Mouse (Mus musculus) midbrain, embryonic 15.5 days (tissue): Measurements from ENCODE around the gene Insl3. TPM values are rescaled to one million over a fixed set of nuclear protein-coding genes. Genes with fewer than 3 reads are reported as not detected.
A peak's percentile ranks its signal among the peaks of the same experiment; 100 is the strongest.
"Not testable (repeated sequence)": the region's sequence is repeated elsewhere in the genome, so short reads cannot be mapped to it uniquely, and the experiment has no call there.

Experiments
- ATAC-seq: fragments of 200-750 bp; cut with Nextera tagmentation; replicated peaks from 2 replicates; pipeline ENCODE4 v1.8.0; 2017; ENCODE audit warnings: moderate TSS enrichment
- H3K27ac ChIP-seq: fragments of 300-500 bp; sonication (generic); 2 replicates; pipeline ENCODE4 v1.5.1; 2015; ENCODE audit warnings: mild to moderate bottlenecking, inconsistent platforms
- H3K27me3 ChIP-seq: fragments of 300-500 bp; sonication (generic); replicated peaks from 2 replicates; pipeline ENCODE4 v1.6.1; 2015; ENCODE audit warnings: inconsistent platforms
- H3K36me3 ChIP-seq: fragments of 300-500 bp; sonication (generic); replicated peaks from 2 replicates; pipeline ENCODE4 v1.6.1; 2015; ENCODE audit warnings: inconsistent platforms
- H3K4me1 ChIP-seq: fragments of 300-500 bp; sonication (generic); 2 replicates; pipeline ENCODE4 v1.6.1; 2015; ENCODE audit warnings: inconsistent platforms
- H3K4me2 ChIP-seq: fragments of 300-500 bp; sonication (generic); 2 replicates; pipeline ENCODE4 v1.6.1; 2015; ENCODE audit warnings: inconsistent platforms, mild to moderate bottlenecking, moderate library complexity
- H3K4me3 ChIP-seq: fragments of 300-500 bp; sonication (generic); 2 replicates; pipeline ENCODE4 v1.5.1; 2015; ENCODE audit warnings: mild to moderate bottlenecking, inconsistent platforms
- H3K9ac ChIP-seq: fragments of 300-500 bp; sonication (generic); 2 replicates; pipeline ENCODE4 v1.6.1; 2015; ENCODE audit warnings: mild to moderate bottlenecking, inconsistent platforms
- H3K9me3 ChIP-seq: fragments of 300-500 bp; sonication (generic); 2 replicates; pipeline ENCODE4 v1.6.1; 2016; ENCODE audit warnings: inconsistent platforms
- WGBS: fragments of 180-500 bp; shearing (Covaris S2); methylation state at CpG from one replicate; pipeline ENCODE4 v1.1.7; 2015; ENCODE audit warnings: mixed read lengths; 5-methylcytosine and 5-hydroxymethylcytosine counted together
- polyA plus RNA-seq: library from polyadenylated mRNA; unstranded; fragments of >200 nt; fragmentation: Nextera tagmentation; extraction: Ambion mirVana; gene quantifications from 2 replicates; pipeline ENCODE4 v1.2.1, GENCODE M21; 2015

Gene Insl3
- polyA plus RNA-seq, 1 experiment from 2014 or later: 0.37 TPM

- no peaks in the 10 kb centered on the region for H3K36me3 ChIP-seq
- peak overlapping the region; percentile 49 for H3K4me2 ChIP-seq
- peak overlapping the region; percentile 29 for H3K4me3 ChIP-seq
- H3K9ac ChIP-seq: no peak overlapping the region
- peaks cover 28% of the 10 kb centered on the region for H3K4me1 ChIP-seq
- no peak for ATAC-seq
- peaks cover 69% of the 10 kb centered on the region for H3K27me3 ChIP-seq
- no peaks in the 10 kb centered on the region for H3K9me3 ChIP-seq
- 15% methylated on average over 16 of the region's 16 CpGs for WGBS
- H3K27ac ChIP-seq: no peak overlapping the region
Measured at GRCm38 (mm10) chr8:71679116-71679515, 9.9 kb upstream of the Insl3 start.

DNA sequence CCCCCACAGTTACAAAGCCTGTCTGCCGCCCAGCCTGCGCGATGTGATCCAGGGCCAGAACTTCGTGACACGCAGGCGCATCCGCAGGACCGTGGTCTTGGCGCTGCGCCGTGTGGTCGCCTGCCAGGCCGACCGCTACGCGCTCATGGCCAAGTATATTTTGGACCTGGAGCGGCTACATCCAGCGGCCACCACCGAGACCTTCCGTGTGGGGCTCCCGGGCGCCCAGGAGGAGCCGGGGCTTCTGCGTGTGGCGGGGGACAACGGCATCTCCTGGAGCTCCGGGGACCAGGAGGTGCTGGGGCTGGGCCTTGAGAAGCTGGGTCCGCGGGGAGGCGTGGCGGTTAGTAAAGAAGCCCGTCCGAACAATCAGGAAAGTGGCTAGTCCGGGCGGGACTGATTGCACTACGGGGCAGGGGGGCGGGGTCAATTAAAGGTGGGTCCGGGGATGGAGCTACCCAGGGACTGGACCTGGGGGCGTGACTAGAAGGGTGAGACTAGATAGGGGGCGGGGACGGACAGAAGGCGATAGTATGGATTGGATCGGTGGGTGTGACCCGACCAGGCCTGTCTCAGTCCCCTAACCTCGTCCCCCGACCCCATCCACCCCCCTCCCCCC lies 9.4 kb upstream of the Insl3 start:
- Histone ChIP-seq H3K4me1 (peaks cover 28% of the 10 kb centered on the region), H3K9me3 (no peaks in the 10 kb centered on the region), H3K27ac (no peak overlapping the region), H3K36me3 (no peaks in the 10 kb centered on the region), H3K4me3 (peak overlapping the region; percentile 29), H3K27me3 (peaks cover 74% of the 10 kb centered on the region), H3K4me2 (peak overlapping the region; percentile 49), H3K9ac (peak overlapping the region; percentile 13; the same call in 1 of the 2 replicates)
- 4% methylated on average over 46 of the region's 46 CpGs for WGBS
- no peak for ATAC-seq

DNA sequence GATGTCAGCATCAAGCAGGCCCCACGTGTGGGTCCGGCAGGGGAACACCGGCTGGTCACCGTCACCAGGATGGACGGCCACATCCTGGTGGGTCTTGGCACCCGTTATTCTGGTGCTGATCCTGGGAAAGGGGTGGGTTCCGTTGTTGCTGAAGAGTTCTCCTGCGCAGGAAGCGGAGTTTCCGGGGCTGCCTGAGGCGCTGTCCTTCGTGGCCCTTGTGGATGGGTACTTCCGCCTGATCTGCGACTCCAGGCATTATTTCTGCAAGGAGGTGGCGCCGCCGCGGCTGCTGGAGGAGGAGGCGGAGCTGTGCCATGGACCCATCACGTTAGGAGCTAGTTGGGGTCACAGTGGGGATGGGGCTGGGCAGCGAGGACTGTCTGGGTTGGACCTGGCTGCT lies 8.5 kb upstream of the Insl3 start:
- Histone ChIP-seq H3K27me3 (peaks cover 82% of the 10 kb centered on the region), H3K36me3 (no peaks in the 10 kb centered on the region), H3K9ac (no peak overlapping the region), H3K27ac (no peak overlapping the region), H3K4me2 (peak overlapping the region; percentile 8; the same call in 1 of the 2 replicates), H3K4me3 (no peak overlapping the region), H3K4me1 (peaks cover 30% of the 10 kb centered on the region), H3K9me3 (no peaks in the 10 kb centered on the region)
- no peak for ATAC-seq
- 6% methylated on average over 21 of the region's 21 CpGs for WGBS

GRCm38 (mm10) chr8:71681369-71681915 lies 7.6 kb upstream of the Insl3 start:
- Histone ChIP-seq H3K36me3 (no peaks in the 10 kb centered on the region), H3K4me3 (no peak overlapping the region), H3K4me1 (peaks cover 32% of the 10 kb centered on the region), H3K27ac (no peak overlapping the region), H3K9ac (no peak overlapping the region), H3K27me3 (peaks cover 92% of the 10 kb centered on the region), H3K9me3 (no peaks in the 10 kb centered on the region), H3K4me2 (no peak overlapping the region)
- ATAC-seq: no peak
- WGBS: 3% methylated on average over 18 of the region's 18 CpGs

GRCm38 (mm10) chr8:71682832-71683231 lies 6.2 kb upstream of the Insl3 start:
- no peak overlapping the region for H3K4me2 ChIP-seq
- no peak overlapping the region for H3K9ac ChIP-seq
- no peak overlapping the region for H3K4me3 ChIP-seq
- WGBS: 49% methylated on average over 12 of the region's 12 CpGs
- no peaks in the 10 kb centered on the region for H3K36me3 ChIP-seq
- ATAC-seq: no peak
- peaks cover 100% of the 10 kb centered on the region for H3K27me3 ChIP-seq
- peaks cover 34% of the 10 kb centered on the region for H3K4me1 ChIP-seq
- H3K9me3 ChIP-seq: no peaks in the 10 kb centered on the region
- no peak overlapping the region for H3K27ac ChIP-seq

- H3K27me3 ChIP-seq: peaks cover 100% of the 10 kb centered on the region
- no peak overlapping the region for H3K27ac ChIP-seq
- H3K9ac ChIP-seq: no peak overlapping the region
- no peak overlapping the region for H3K4me2 ChIP-seq
- ATAC-seq: no peak
- no peaks in the 10 kb centered on the region for H3K9me3 ChIP-seq
- H3K4me3 ChIP-seq: no peak overlapping the region
- H3K4me1 ChIP-seq: peaks cover 28% of the 10 kb centered on the region
- WGBS: 12% methylated on average over 10 of the region's 10 CpGs
- no peaks in the 10 kb centered on the region for H3K36me3 ChIP-seq
Measured at GRCm38 (mm10) chr8:71684701-71685100, 4.3 kb upstream of the Insl3 start.

DNA sequence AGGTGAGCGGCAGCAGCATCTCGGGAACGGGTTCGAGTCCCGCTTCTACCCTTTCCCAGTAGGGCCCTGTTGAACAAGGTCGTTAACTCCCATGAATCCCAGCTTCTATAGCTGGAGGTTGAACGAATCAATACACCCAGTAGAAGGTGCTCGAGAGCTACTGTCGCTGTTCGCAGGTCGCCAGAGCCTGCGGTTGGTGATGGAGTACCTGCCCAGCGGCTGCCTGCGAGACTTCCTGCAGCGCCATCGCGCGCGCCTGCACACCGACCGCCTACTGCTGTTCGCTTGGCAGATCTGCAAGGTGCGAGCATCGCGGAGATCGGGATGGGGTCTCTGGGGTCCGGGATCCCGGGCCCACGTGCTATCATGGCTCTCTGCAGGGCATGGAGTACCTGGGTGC lies 3.4 kb upstream of the Insl3 start:
- H3K4me1 ChIP-seq: peaks cover 23% of the 10 kb centered on the region
- H3K27ac ChIP-seq: peak overlapping the region; percentile 33; the same call in 1 of the 2 replicates
- ATAC-seq: peak; percentile 62
- peaks cover 100% of the 10 kb centered on the region for H3K27me3 ChIP-seq
- H3K9me3 ChIP-seq: no peaks in the 10 kb centered on the region
- peak overlapping the region; percentile 86 for H3K4me2 ChIP-seq
- H3K36me3 ChIP-seq: no peaks in the 10 kb centered on the region
- 2% methylated on average over 29 of the region's 29 CpGs for WGBS
- H3K4me3 ChIP-seq: peak overlapping the region; percentile 46
- peak overlapping the region; percentile 53 for H3K9ac ChIP-seq

- 2% methylated on average over 23 of the region's 23 CpGs for WGBS
- Histone ChIP-seq H3K27ac (no peak overlapping the region), H3K4me2 (peak overlapping the region; percentile 86)
Measured at GRCm38 (mm10) chr8:71686143-71686734, 2.8 kb upstream of the Insl3 start.

GRCm38 (mm10) chr8:71687616-71688015 lies 1.4 kb upstream of the Insl3 start:
- Histone ChIP-seq H3K4me2 (no peak overlapping the region), H3K9me3 (no peaks in the 10 kb centered on the region), H3K4me1 (peaks cover 22% of the 10 kb centered on the region), H3K27ac (no peak overlapping the region), H3K36me3 (no peaks in the 10 kb centered on the region), H3K9ac (no peak overlapping the region), H3K27me3 (peaks cover 100% of the 10 kb centered on the region), H3K4me3 (no peak overlapping the region)
- WGBS: 4% methylated on average over 8 of the region's 8 CpGs
- ATAC-seq: no peak

More at GRCm38 (mm10) chr8:71686143-71686734, 2.8 kb upstream of the Insl3 start:
- H3K9ac ChIP-seq: peak overlapping the region; percentile 53
- H3K4me3 ChIP-seq: peak overlapping the region; percentile 46
- peaks cover 22% of the 10 kb centered on the region for H3K4me1 ChIP-seq
- peaks cover 100% of the 10 kb centered on the region for H3K27me3 ChIP-seq
- ATAC-seq: peak; percentile 71
- no peaks in the 10 kb centered on the region for H3K9me3 ChIP-seq
- H3K36me3 ChIP-seq: no peaks in the 10 kb centered on the region

- H3K9me3 ChIP-seq: no peaks in the 10 kb centered on the region
- H3K4me1 ChIP-seq: peaks cover 7% of the 10 kb centered on the region
- ATAC-seq: no peak
- H3K4me3 ChIP-seq: no peak overlapping the region
- H3K9ac ChIP-seq: no peak overlapping the region
- no peaks in the 10 kb centered on the region for H3K36me3 ChIP-seq
- H3K27me3 ChIP-seq: peaks cover 86% of the 10 kb centered on the region
- no peak overlapping the region for H3K27ac ChIP-seq
- whole genome bisulfite sequencing: 3% methylated on average over 30 of the region's 30 CpGs
- H3K4me2 ChIP-seq: 0 out of 2 replicates have a peak overlapping the region, but pooled peaks have one; percentile 37
Measured at GRCm38 (mm10) chr8:71692509-71692908, 3.5 kb downstream of the Insl3 start.

DNA sequence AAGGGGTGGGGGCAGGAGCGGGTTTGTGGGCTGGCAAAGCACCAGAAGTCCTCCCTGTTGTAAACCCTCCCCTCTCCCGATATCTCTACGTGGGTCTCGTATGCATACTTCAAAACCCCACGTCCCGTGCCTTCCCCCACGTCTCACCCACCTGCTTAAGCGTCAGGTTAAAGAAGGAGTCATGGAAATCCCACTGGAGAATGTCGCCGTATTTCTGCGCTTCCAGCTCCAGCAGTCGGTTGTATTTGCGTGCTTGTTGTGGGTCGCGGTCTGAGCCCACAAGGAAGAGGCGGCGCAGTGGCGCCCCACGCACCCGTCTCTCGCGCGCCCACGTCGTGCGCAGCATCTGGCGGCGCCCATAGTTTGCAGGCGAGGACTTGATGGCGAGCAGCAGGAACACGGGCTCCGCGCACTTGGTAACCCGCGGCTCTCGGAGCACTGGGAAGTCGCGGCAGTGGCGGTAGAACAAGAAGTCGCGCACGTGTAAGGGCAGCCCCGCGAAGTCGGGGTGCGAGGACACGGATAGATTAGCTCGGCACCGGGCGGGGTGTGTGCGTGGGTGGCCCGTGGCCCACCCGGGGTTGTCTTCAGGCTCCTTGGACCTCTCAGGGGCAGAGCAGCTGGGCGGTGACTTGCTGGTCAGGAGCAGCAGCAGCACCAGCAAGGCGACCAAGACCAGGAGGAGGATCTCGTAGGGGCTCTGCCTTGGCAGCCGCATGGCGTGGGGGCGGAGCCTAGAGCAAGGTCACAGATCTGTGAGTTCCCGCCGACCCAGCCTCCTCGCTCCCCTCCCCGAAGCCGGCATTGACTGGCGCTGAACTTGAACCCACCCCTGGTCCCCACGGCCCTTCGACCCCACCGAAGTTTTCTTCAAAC lies 4.4 kb downstream of the Insl3 start:
- Histone ChIP-seq H3K4me2 (peak overlapping the region; percentile 37), H3K4me1 (peaks cover 7% of the 10 kb centered on the region), H3K36me3 (no peaks in the 10 kb centered on the region), H3K27ac (no peak overlapping the region), H3K4me3 (peak overlapping the region; percentile 15), H3K27me3 (peaks cover 77% of the 10 kb centered on the region), H3K9me3 (no peaks in the 10 kb centered on the region), H3K9ac (no peak overlapping the region)
- 8% methylated on average over 68 of the region's 68 CpGs for WGBS
- ATAC-seq: peak; percentile 46; the same call in 1 of the 2 replicates

DNA sequence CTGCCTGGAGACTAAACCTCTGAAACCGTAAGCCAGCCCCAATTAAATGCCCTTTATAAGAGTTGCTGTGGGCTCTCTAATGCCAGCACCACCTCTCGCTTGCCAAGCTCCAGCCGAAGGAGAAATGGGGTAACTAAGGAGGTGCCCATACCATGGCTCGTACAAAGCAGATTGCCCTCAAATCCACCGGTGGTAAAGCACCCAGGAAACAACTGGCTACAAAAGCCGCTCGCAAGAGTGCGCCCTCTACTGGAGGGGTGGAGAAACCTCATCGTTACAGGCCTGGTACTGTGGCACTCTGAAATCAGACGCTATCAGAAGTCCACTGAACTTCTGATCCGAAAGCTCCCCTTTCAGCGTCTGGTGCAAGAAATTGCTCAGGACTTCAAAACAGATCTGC lies 6.4 kb downstream of the Insl3 start:
- 64% methylated on average over 12 of the region's 12 CpGs for WGBS
- ATAC-seq, H3K4me3 ChIP-seq, H3K9ac ChIP-seq, H3K4me2 ChIP-seq, H3K27ac ChIP-seq, H3K9me3 ChIP-seq, H3K36me3 ChIP-seq, H3K4me1 ChIP-seq: not testable (repeated sequence)
- peaks cover 71% of the 10 kb centered on the region for H3K27me3 ChIP-seq
